ENCODE assay signal across 11 mouse cellular contexts in genomic region chr2:31495046-31495476, GRCm38 (mm10). TPM values are rescaled to one million over a fixed set of nuclear protein-coding genes. Genes with fewer than 3 reads are reported as not detected.
DNase-seq lines count a peak whose midpoint lies in the region; ATAC-seq and TF ChIP-seq lines count a peak whose summit lies in the region.
"Had no signal": no experiment of that assay in that cellular context is flagged by ENCODE, and none has a peak within 500 bp of the region (broad histone marks: within the 10 kb centered on the region; RNA-seq: fewer than 3 reads in every experiment).

No protein-coding gene starts in this region.

- peak; percentile 84 for DNase-seq in Muller cell, postnatal 12 days (ENCODE audit: inconsistent ontology term)
- peak; percentile 73 for DNase-seq in embryo, embryonic 11 days
- peak; percentile 40 for DNase-seq in midbrain, postnatal 0 days (ENCODE audit: low spot score)
- no peak for DNase-seq in layer of hippocampus, postnatal 14 days (ENCODE audit: low spot score in 2 of 2)
- no peak for DNase-seq in adrenal gland, postnatal 25 days
- DNase-seq in gastrocnemius, postnatal 36 days: no peak
- DNase-seq: liver; right cerebral cortex, postnatal 4 days; thymus, postnatal 4 days had no signal

- H3K27ac ChIP-seq in hindbrain, embryonic 13.5 days: peak overlapping the region; percentile 31; the same call in 1 of the 2 replicates
- no peak overlapping the region for H3K27ac ChIP-seq in midbrain, postnatal 0 days (ENCODE audit: low read depth, low read length)
- H3K27ac ChIP-seq: heart, embryonic 13.5 days had no signal

- H3K4me3 ChIP-seq in hindbrain, embryonic 13.5 days: no peak overlapping the region
- no peak overlapping the region for H3K4me3 ChIP-seq in midbrain, postnatal 0 days (ENCODE audit: low read depth, low read length)
- H3K4me3 ChIP-seq: heart, embryonic 13.5 days had no signal

- peak; percentile 25; the same call in 1 of the 2 replicates for ATAC-seq in hindbrain, embryonic 13.5 days (ENCODE audit: low FRiP score)
- no peak for ATAC-seq in midbrain, postnatal 0 days (ENCODE audit: low FRiP score)

- H3K36me3 ChIP-seq in hindbrain, embryonic 13.5 days: no peaks in the 10 kb centered on the region
- no peaks in the 10 kb centered on the region for H3K36me3 ChIP-seq in midbrain, postnatal 0 days (ENCODE audit: insufficient read depth, low read length)
- H3K36me3 ChIP-seq: heart, embryonic 13.5 days had no signal

- intact Hi-C loops in gastrocnemius, postnatal 36 days (cut with DNase I): no loop called here

- peaks cover 71% of the 10 kb centered on the region for H3K4me1 ChIP-seq in hindbrain, embryonic 13.5 days (replicated peaks)
- 0 out of 2 replicates have a peak, but pooled peaks cover 3% of the 10 kb centered on the region for H3K4me1 ChIP-seq in midbrain, postnatal 0 days (ENCODE audit: insufficient read depth, low read length)
- H3K4me1 ChIP-seq: heart, embryonic 13.5 days had no signal

- TF ChIP-seq CTCF in midbrain, postnatal 0 days (IDR thresholded peaks at IDR 0.05): no peak

- peak overlapping the region; percentile 20 for H3K4me2 ChIP-seq in hindbrain, embryonic 13.5 days
- no peak overlapping the region for H3K4me2 ChIP-seq in midbrain, postnatal 0 days (ENCODE audit: low read depth, low read length, poor library complexity, severe bottlenecking)
- H3K4me2 ChIP-seq: heart, embryonic 13.5 days had no signal

- no peaks in the 10 kb centered on the region for H3K9me3 ChIP-seq in hindbrain, embryonic 13.5 days
- H3K9me3 ChIP-seq in midbrain, postnatal 0 days (ENCODE audit: low read length): no peaks in the 10 kb centered on the region
- H3K9me3 ChIP-seq: heart, embryonic 13.5 days had no signal

- no peak overlapping the region for H3K9ac ChIP-seq in hindbrain, embryonic 13.5 days
- no peak overlapping the region for H3K9ac ChIP-seq in midbrain, postnatal 0 days (replicated peaks; ENCODE audit: low read length, poor library complexity, severe bottlenecking)
- H3K9ac ChIP-seq: heart, embryonic 13.5 days had no signal

- 25% methylated on average over 13 of the region's 13 CpGs for WGBS in hindbrain, embryonic 13.5 days
- WGBS in midbrain, postnatal 0 days: 37% methylated on average over 13 of the region's 13 CpGs

- peaks cover 90% of the 10 kb centered on the region for H3K27me3 ChIP-seq in hindbrain, embryonic 13.5 days
- peaks cover 49% of the 10 kb centered on the region for H3K27me3 ChIP-seq in midbrain, postnatal 0 days (ENCODE audit: insufficient read depth, low read length)

RNA-seq across cellular contexts. Expression of gene Ass1, which starts 25.1 kb away (rescaled TPM):
- polyA plus RNA-seq in hindbrain, embryonic 13.5 days (2015; fragmentation: Nextera tagmentation; extraction: Ambion mirVana): 8.0 TPM in 2 replicates
- total RNA-seq in midbrain, postnatal 0 days (2014; rRNA removed): 17.4 and 24.9 TPM in 2 replicates
- 26.4 and 30.3 TPM in 2 replicates for polyA plus RNA-seq in midbrain, postnatal 0 days (2015; fragmentation: Nextera tagmentation; extraction: Ambion mirVana)
- total RNA-seq in layer of hippocampus, postnatal 14 days (2021): 10 to 100 TPM in 1 of 2 experiments, 1 to 10 TPM in 1; 9.8 to 10.0 TPM
- 14.8 and 41.4 TPM in 2 replicates for total RNA-seq in adrenal gland, postnatal 25 days (2021)
- 1 to 10 TPM; 1.9 to 2.1 TPM for total RNA-seq in gastrocnemius, postnatal 36 days (2021)

Comparison
In these comparisons a context has a peak if more than half of its experiments do, and no peak if none do; other contexts are left out.
1. DNase-seq: peak in Muller cell, postnatal 12 days (single experiment), embryo, embryonic 11 days (single experiment) and midbrain, postnatal 0 days (single experiment); none in layer of hippocampus, postnatal 14 days (0 of 2), adrenal gland, postnatal 25 days (single experiment) and gastrocnemius, postnatal 36 days (0 of 2).